Mouse (Mus musculus) midbrain, embryonic 16.5 days (tissue): ENCODE results near the gene Fam189a1. TPM values are rescaled to one million over a fixed set of nuclear protein-coding genes. Genes with fewer than 3 reads are reported as not detected.

ENCODE experiments used
- ATAC-seq: fragments of 200-750 bp; cut with Nextera tagmentation; 2 replicates; pipeline ENCODE4 v1.8.0; 2017; ENCODE audit warnings: moderate TSS enrichment
- H3K27ac ChIP-seq: fragments of 300-500 bp; sonication (generic); 2 replicates; pipeline ENCODE4 v1.5.1; 2014; ENCODE audit warnings: mild to moderate bottlenecking, low read length, mixed read lengths
- H3K27me3 ChIP-seq: fragments of 300-500 bp; sonication (generic); 2 replicates; pipeline ENCODE4 v1.6.1; 2014; ENCODE audit warnings: low read depth, low read length, mixed read lengths; ENCODE audit not compliant: control insufficient read depth, insufficient read depth
- H3K36me3 ChIP-seq: fragments of 300-500 bp; sonication (generic); 2 replicates; pipeline ENCODE4 v1.6.1; 2014; ENCODE audit warnings: mild to moderate bottlenecking, low read length, moderate library complexity, mixed read lengths; ENCODE audit not compliant: control insufficient read depth, insufficient read depth
- H3K4me1 ChIP-seq: fragments of 300-500 bp; sonication (generic); 2 replicates; pipeline ENCODE4 v1.6.1; 2014; ENCODE audit warnings: mild to moderate bottlenecking, low read length, mixed read lengths; ENCODE audit not compliant: control insufficient read depth, insufficient read depth
- H3K4me2 ChIP-seq: fragments of 300-500 bp; sonication (generic); 2 replicates; pipeline ENCODE4 v1.6.1; 2014; ENCODE audit warnings: mild to moderate bottlenecking, low read length, mixed read lengths
- H3K4me3 ChIP-seq: fragments of 300-500 bp; sonication (generic); 2 replicates; pipeline ENCODE4 v1.5.1; 2014; ENCODE audit warnings: low read depth, mild to moderate bottlenecking, low read length, moderate library complexity, mixed read lengths
- H3K9ac ChIP-seq: fragments of 300-500 bp; sonication (generic); 2 replicates; pipeline ENCODE4 v1.6.1; 2014; ENCODE audit warnings: low read depth, low read length, mixed read lengths
- H3K9me3 ChIP-seq: fragments of 300-500 bp; sonication (generic); replicated peaks from 2 replicates; pipeline ENCODE4 v1.6.1; 2014; ENCODE audit warnings: mild to moderate bottlenecking, low read length, mixed read lengths; ENCODE audit not compliant: control insufficient read depth, poor library complexity, severe bottlenecking
- WGBS: fragments of 180-500 bp; shearing (Covaris S2); extraction: QIAGEN DNeasy Blood & Tissue Kit; methylation state at CpG from one replicate; pipeline ENCODE4 v1.1.7; 2014; 5-methylcytosine and 5-hydroxymethylcytosine counted together
- polyA plus RNA-seq: library from polyadenylated mRNA; unstranded; fragments of >200 nt; fragmentation: Nextera tagmentation; extraction: Ambion mirVana; gene quantifications from 2 replicates; pipeline ENCODE4 v1.2.1, GENCODE M21; 2015

Gene Fam189a1
- polyA plus RNA-seq, 1 experiment from 2014 or later, result 7.6 TPM

DNA sequence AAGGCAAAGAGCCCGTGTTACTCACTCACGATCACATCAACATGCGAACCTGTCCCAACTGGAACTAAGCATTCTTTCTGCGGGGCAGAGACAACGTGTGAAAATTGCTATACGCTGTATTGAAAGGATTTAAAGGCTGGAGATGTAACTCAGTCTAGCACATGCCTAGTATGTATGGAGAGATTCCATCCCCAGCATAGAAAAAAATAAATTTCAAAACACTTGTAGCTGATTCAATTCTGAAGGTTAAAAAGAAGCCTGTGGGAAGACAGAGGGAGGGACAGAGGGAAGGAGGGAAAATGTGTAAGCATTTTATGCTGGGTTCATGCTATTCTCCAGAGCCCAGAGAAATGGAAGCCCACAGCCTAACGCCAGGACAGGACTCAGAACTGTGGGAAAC lies 2.5 kb downstream of the Fam189a1 start:
- no peaks in the 10 kb centered on the region for H3K9me3 ChIP-seq
- H3K27ac ChIP-seq, result no peak overlapping the region
- H3K9ac ChIP-seq, result no peak overlapping the region
- 69% methylated on average over 7 of the region's 7 CpGs for WGBS
- H3K36me3 ChIP-seq, result no peaks in the 10 kb centered on the region
- H3K4me3 ChIP-seq, result no peak overlapping the region
- H3K27me3 ChIP-seq, result no peaks in the 10 kb centered on the region; the same call in 1 of the 2 replicates
- H3K4me2 ChIP-seq, result peak overlapping the region; percentile 15; the same call in 1 of the 2 replicates
- H3K4me1 ChIP-seq, result peaks cover 17% of the 10 kb centered on the region
- ATAC-seq, result no peak

- no peak overlapping the region for H3K27ac ChIP-seq
- H3K9ac ChIP-seq, result no peak overlapping the region
- H3K4me2 ChIP-seq, result no peak overlapping the region
- H3K4me1 ChIP-seq, result peaks cover 8% of the 10 kb centered on the region
- WGBS, result 94% methylated on average over 7 of the region's 7 CpGs
- H3K9me3 ChIP-seq, result no peaks in the 10 kb centered on the region
- no peak for ATAC-seq
- H3K27me3 ChIP-seq, result no peaks in the 10 kb centered on the region; the same call in 1 of the 2 replicates
- H3K36me3 ChIP-seq, result no peaks in the 10 kb centered on the region
- H3K4me3 ChIP-seq, result no peak overlapping the region
Measured at GRCm38 (mm10) chr7:65151526-65151925, 4.8 kb downstream of the Fam189a1 start.

GRCm38 (mm10) chr7:65149040-65149439 lies 7.3 kb downstream of the Fam189a1 start:
- Histone ChIP-seq H3K36me3 (no peaks in the 10 kb centered on the region), H3K4me1 (peaks cover 2% of the 10 kb centered on the region; the same call in 1 of the 2 replicates), H3K9ac (no peak overlapping the region), H3K4me2 (no peak overlapping the region), H3K4me3 (no peak overlapping the region), H3K27me3 (no peaks in the 10 kb centered on the region; the same call in 1 of the 2 replicates), H3K27ac (no peak overlapping the region), H3K9me3 (no peaks in the 10 kb centered on the region)
- no peak for ATAC-seq
- WGBS, result 89% methylated on average over 9 of the region's 9 CpGs

GRCm38 (mm10) chr7:65144881-65145280 lies 11.5 kb downstream of the Fam189a1 start:
- H3K27me3 ChIP-seq, result no peaks in the 10 kb centered on the region
- WGBS, result 25% methylated on average over 6 of the region's 6 CpGs
- no peaks in the 10 kb centered on the region for H3K9me3 ChIP-seq
- H3K4me3 ChIP-seq, result no peak overlapping the region
- no peak for ATAC-seq
- H3K9ac ChIP-seq, result no peak overlapping the region
- H3K4me2 ChIP-seq, result no peak overlapping the region
- no peak overlapping the region for H3K27ac ChIP-seq
- H3K36me3 ChIP-seq, result no peaks in the 10 kb centered on the region
- H3K4me1 ChIP-seq, result no peaks in the 10 kb centered on the region

DNA sequence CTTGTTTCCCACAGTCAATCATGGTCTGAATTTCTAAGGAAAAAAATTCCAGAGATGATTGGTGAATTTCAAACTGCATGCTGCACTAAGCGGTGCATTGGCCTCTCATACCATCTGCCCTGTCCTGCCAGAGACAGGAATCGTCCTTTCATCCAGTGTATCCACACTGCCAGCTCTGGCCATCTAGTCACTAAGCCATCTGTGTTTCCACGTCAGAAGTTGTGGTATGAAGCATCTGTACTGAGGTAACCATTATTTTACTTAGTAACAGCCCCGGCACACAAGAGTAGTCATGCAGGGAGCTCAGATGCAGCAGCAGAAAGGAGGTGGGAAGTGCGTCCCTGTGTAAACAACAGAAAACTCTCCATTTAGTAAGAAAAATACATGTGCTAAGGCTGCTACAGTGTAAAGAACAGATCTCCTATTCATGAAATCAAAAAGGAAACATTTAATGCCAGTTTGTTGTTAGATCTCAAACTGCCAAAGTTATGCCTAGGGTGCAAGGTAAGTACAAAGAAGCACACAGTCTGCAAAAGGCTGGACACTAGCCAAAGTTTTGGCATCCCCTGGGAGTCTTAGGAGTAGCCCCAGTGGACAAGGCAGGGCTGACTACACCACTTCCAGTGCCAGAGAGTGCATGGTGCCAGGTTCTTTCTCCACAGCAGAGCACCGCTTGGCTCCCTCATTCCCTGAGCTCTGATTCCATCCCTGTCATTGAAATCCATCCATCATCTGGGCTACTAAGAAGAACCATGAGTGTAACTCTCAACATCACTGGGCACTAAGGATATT lies 14.3 kb downstream of the Fam189a1 start:
- no peaks in the 10 kb centered on the region for H3K27me3 ChIP-seq
- H3K4me2 ChIP-seq, result no peak overlapping the region
- 53% methylated on average over 6 of the region's 6 CpGs for whole genome bisulfite sequencing
- H3K9me3 ChIP-seq, result no peaks in the 10 kb centered on the region
- no peaks in the 10 kb centered on the region for H3K36me3 ChIP-seq
- no peak overlapping the region for H3K9ac ChIP-seq
- no peak overlapping the region for H3K4me3 ChIP-seq
- H3K4me1 ChIP-seq, result no peaks in the 10 kb centered on the region
- no peak for ATAC-seq
- no peak overlapping the region for H3K27ac ChIP-seq

- H3K27me3 ChIP-seq, result no peaks in the 10 kb centered on the region
- WGBS, result 91% methylated on average over 5 of the region's 5 CpGs
- H3K4me1 ChIP-seq, result no peaks in the 10 kb centered on the region
- ATAC-seq, result no peak
- no peak overlapping the region for H3K9ac ChIP-seq
- H3K9me3 ChIP-seq, result no peaks in the 10 kb centered on the region
- no peak overlapping the region for H3K4me2 ChIP-seq
- no peaks in the 10 kb centered on the region for H3K36me3 ChIP-seq
- H3K27ac ChIP-seq, result no peak overlapping the region
- H3K4me3 ChIP-seq, result no peak overlapping the region
Measured at GRCm38 (mm10) chr7:65140832-65141231, 15.5 kb downstream of the Fam189a1 start.

GRCm38 (mm10) chr7:65140099-65140498 lies 16.3 kb downstream of the Fam189a1 start:
- Histone ChIP-seq H3K27me3 (no peaks in the 10 kb centered on the region), H3K36me3 (no peaks in the 10 kb centered on the region), H3K9ac (no peak overlapping the region), H3K4me1 (no peaks in the 10 kb centered on the region), H3K4me2 (no peak overlapping the region), H3K4me3 (no peak overlapping the region), H3K9me3 (no peaks in the 10 kb centered on the region), H3K27ac (no peak overlapping the region)
- ATAC-seq, result no peak
- 81% methylated on average over 5 of the region's 5 CpGs for WGBS

DNA sequence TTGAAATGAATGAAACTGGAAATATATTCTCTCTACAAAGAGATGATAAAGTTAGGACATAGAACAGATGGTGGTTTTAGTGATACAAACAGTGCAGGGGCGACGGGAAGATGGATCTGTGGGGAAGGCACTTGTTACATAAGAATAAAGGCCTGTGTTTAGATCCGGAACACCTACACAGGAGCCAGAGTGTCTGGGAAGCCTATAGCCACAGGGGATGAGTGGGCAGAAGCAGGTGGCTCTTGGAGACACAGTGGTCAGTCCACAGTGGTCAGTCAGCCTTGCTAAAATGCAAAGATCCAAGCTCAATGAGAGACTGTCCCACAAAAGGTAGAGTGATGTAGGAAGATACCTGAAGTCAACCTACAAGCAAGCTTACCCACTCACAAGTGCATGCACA lies 32.6 kb downstream of the Fam189a1 start:
- Histone ChIP-seq H3K36me3 (no peaks in the 10 kb centered on the region), H3K4me2 (no peak overlapping the region), H3K27me3 (no peaks in the 10 kb centered on the region), H3K9ac (no peak overlapping the region), H3K27ac (no peak overlapping the region), H3K4me1 (no peaks in the 10 kb centered on the region), H3K9me3 (no peaks in the 10 kb centered on the region), H3K4me3 (no peak overlapping the region)
- WGBS, result 96% methylated on average over 3 of the region's 3 CpGs
- no peak for ATAC-seq

- H3K36me3 ChIP-seq, result no peaks in the 10 kb centered on the region
- H3K9ac ChIP-seq, result no peak overlapping the region
- no peaks in the 10 kb centered on the region for H3K4me1 ChIP-seq
- H3K9me3 ChIP-seq, result no peaks in the 10 kb centered on the region
- WGBS, result 92% methylated on average over 7 of the region's 7 CpGs
- no peak overlapping the region for H3K27ac ChIP-seq
- H3K4me2 ChIP-seq, result no peak overlapping the region
- ATAC-seq, result no peak
- H3K27me3 ChIP-seq, result no peaks in the 10 kb centered on the region
- no peak overlapping the region for H3K4me3 ChIP-seq
Measured at GRCm38 (mm10) chr7:65116903-65117302, 39.5 kb downstream of the Fam189a1 start.
